Mouse (Mus musculus) brain, embryonic 18.5 days (tissue): ENCODE data around the gene Slc35f1.

ENCODE experiments used
- DNase-seq: peaks from one replicate; pipeline ENCODE4 v3.0.0-alpha.2; 2012; ENCODE audit warnings: low read depth, low spot score

The Slc35f1 gene

DNA sequence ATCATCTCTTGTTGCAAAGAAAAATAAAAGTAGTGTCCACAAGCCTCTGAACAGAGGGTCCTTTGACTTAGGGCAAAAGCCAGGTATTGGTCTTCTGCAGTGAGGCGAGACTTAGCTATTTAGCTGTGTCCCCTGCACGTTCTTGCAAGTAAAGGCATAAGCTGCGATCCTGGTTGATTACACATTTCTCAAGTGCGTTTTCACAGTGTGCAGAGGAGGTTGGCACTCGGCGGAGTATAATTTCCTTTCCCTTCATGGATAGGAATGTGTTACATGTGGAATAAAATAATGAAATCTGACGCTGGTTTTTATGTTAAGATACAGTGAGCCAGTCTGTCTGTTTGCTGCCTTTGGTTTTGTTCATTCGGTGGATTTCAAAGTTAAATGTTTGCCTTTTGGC is 232.8 kb downstream of the Slc35f1 start:
- no peak for DNase-seq

- DNase-seq = no peak
Observed at GRCm38 (mm10) chr10:52926330-52926729, 236.0 kb downstream of the Slc35f1 start.

DNA sequence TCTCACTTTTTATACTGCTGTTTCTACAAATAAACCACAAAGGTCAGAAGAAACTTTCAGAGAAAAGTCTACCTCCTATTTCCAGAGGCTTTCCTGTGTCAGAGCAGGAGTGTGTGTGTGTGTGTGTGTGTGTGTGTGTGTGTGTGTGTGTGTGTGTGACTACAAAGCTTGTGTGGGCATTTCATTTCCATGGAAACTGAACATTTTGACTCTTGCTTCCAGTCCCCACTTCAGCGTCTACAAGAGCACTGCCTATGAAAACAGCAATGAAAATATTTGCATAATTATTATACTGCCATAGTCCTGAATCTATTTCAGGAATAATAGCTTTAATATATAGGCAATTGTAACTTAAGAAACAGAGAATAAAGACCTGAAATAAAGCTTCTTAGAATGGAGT is 241.8 kb downstream of the Slc35f1 start:
- no peak for DNase-seq

DNA sequence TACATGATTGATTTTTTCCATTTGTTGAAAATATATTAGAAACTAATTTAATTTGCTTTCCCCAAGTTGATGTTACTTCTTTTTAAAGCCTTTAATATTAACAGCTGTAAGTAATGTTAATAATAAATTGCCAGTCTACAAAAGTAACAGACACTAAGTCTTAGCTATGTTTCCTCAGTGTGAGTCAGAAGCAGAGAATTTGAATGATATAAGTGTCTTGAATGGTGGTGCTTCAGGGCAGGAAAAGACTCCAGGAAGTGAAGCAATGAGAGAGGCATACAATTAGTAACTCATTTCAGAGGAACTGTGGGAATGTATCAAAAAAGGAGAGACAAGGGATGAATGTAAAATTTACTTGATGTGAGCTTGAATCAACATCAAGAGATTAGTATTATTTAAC is 244.3 kb downstream of the Slc35f1 start:
- no peak for DNase-seq

DNA sequence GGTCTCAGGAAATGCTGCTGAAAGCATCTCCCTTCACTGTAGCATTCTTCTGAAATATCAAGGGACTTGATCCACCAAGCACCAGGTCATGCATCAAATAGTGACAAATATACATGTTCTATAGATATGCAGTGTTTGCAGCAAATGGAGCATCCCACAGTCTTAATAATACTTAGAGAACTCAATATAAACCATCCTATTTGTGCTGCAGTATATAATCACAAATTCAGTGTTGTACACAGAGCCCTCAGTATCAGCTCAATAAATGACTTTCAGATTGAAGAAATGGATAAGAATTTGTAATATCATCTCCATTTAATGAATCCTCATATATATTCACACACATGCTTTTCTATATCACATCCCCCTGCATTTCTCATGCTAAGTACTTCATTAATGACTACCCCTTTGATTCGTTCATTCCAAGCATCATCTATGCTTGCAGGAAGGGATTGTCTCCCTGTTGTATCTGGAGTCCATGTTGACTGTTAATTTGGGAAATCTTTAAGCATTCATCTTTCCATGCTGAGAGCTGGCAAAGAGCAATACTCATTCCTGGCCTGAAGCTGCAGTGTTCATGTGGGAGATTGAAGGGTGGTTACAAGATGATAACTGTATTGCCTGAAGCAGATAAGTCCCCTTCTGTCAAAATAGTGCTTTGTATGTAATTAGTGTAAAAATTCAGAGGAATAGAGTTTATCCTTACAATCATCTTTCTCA is 249.9 kb downstream of the Slc35f1 start:
- DNase-seq = no peak

DNA sequence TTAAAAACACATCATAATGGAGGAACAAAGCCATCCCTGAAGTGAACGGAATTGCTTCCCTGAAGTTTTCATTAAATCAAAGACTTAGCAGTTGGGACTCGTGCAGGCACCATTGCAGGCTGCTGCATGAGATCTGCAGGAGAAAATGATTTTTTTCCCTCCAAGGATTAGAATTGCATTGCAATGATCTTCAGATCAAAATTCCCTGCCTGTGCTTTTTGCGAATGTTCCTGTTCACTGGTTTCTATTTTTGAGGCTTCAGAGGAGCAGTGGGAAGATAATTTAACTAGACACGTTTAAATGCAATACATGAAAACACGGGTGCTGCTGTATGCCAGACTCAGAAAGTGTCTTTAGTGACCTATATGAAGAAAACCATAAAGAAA is 250.5 kb downstream of the Slc35f1 start:
- no peak for DNase-seq

- no peak for DNase-seq
Observed at GRCm38 (mm10) chr10:52952581-52952980, 262.2 kb downstream of the Slc35f1 start.

- no peak for DNase-seq
Observed at GRCm38 (mm10) chr10:52956728-52957127, 266.4 kb downstream of the Slc35f1 start.

DNA sequence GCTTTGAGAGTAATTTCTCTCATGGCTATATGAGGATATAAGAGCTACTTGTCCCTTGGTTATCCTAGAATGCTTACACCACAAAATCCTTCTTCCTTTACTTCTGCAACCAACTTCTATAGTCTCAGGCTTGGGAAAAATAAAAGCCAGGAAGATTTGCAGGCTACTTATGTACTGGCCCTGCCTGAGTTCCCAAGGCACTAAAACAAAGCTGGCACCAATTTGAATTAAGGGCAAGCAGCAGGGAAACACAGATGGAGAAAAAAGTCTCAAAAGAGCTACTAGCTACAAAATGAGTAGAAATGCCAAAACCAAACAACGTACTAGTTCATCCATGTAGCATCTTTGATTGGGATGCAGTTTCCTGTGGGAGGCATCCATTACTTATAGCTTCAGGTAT is 288.9 kb downstream of the Slc35f1 start:
- no peak for DNase-seq

GRCm38 (mm10) chr10:52982836-52983235 is 292.5 kb downstream of the Slc35f1 start:
- no peak for DNase-seq

- DNase-seq = no peak
Observed at GRCm38 (mm10) chr10:52992246-52992645, 301.9 kb downstream of the Slc35f1 start.

GRCm38 (mm10) chr10:52996886-52997285 is 306.6 kb downstream of the Slc35f1 start:
- no peak for DNase-seq

- no peak for DNase-seq
Observed at GRCm38 (mm10) chr10:53001136-53001535, 310.8 kb downstream of the Slc35f1 start.

- DNase-seq = no peak
Observed at GRCm38 (mm10) chr10:53006229-53007190, 316.2 kb downstream of the Slc35f1 start.

DNA sequence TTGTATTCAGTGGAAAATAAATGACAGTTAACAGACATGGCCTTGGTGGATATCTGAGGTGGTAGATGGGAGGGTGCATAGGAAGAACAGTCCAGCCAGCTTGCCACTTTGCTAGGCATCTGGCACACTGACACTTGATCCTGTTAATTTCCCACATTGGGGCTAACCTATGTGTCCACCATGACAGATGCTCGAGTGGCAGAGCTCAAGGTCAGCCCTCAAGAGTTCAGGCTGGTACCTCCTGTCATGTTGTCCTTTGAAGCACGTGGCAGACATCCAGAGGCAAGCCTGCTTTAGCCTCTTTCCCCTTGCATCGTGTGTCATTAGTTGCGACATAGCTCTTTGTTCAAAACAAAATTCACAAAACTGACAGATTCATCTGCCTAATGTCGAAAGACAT is 323.5 kb downstream of the Slc35f1 start:
- no peak for DNase-seq

- no peak for DNase-seq
Observed at GRCm38 (mm10) chr10:53028454-53028853, 338.1 kb downstream of the Slc35f1 start.

GRCm38 (mm10) chr10:53035202-53035601 is 344.9 kb downstream of the Slc35f1 start:
- DNase-seq = no peak

- DNase-seq = no peak
Observed at GRCm38 (mm10) chr10:53045931-53046330, 355.6 kb downstream of the Slc35f1 start.

GRCm38 (mm10) chr10:53052521-53052920 is 362.2 kb downstream of the Slc35f1 start:
- DNase-seq = no peak

GRCm38 (mm10) chr10:53060745-53061144 is 370.4 kb downstream of the Slc35f1 start:
- DNase-seq = no peak

GRCm38 (mm10) chr10:53062741-53063140 is 372.4 kb downstream of the Slc35f1 start:
- no peak for DNase-seq

GRCm38 (mm10) chr10:53087811-53088210 is 397.5 kb downstream of the Slc35f1 start:
- DNase-seq = no peak

DNA sequence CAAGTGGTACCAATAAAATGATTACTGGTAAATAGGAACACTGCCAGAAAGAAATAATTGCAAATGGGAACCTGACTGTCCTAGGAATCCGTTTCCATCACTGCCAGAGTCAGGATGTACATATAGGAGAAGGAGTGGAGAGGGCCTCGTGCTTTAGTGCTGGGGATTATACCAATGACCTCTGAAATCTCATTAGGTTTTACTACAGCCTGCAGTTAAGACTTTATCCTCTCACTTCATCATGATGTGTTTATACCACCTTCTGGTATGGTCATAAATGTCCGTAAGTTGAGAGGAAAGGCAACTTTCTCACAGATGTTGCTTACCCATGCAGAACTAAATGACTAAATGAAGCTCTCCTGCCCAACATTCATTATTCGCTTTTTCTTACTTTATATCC is 401.2 kb downstream of the Slc35f1 start:
- no peak for DNase-seq
